Mouse (Mus musculus): ENCODE data around the gene Arfgef2. TPM values are rescaled to one million over a fixed set of nuclear protein-coding genes. Genes with fewer than 3 reads are reported as not detected.
"Not testable (repeated sequence)": the region's sequence is repeated elsewhere in the genome, so short reads cannot be mapped to it uniquely, and the experiment has no call there.

The Arfgef2 gene
- polyA plus RNA-seq, 1 experiment from 2014 or later, result 4.4 TPM

DNA sequence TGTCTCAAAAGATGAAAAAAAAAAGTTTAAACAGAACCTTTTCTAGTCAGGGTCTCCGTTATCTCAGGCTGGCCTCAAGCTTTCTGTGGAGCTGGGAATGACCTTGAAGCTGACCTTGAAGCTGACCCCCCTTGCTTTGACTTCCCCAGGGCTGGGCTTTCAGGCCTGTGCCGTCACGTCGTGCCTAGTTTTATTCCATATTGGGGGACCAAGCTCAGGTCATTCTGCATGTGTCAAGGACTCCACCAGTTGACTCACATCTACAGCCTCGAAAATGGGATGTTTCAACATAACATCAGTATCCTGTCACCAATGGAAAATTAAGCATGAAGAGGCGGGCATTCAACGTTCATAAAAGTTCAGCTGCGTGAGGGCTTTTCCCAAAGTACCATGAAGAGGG lies 25.4 kb upstream of the Arfgef2 start:
- 74% methylated on average over 8 of the region's 8 CpGs for WGBS
- H3K27ac ChIP-seq (ENCODE audit: low read depth, low read length), result no peak overlapping the region; the same call in 1 of the 2 replicates

DNA sequence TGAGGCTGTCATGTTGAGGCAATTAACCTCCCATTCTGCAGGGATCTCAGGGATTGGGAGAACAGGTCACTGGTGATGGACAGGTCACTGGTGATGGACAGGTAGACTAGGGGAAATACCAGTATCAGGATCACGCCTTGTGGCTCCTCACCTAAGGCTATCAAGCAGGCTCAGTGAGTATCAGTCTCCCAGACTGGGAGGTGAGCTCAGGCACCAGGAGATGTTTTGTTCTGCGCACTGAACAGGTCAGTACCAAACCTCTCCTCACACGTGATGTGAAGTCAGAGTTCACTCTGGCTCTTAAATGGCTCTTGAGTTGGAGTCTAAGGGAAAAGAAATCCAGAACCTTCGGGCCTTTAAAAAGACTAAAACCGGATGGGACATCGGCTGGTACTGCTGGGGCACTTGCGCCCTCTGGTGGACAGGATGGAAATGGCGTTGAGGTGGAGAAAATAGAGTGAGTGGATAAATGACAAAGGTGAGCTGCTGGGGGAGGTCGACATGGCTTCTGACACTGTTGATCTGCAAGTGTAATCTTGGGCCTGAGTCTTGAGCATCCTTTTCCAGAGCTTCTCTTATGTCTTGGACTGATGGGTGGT lies 24.3 kb upstream of the Arfgef2 start:
- Histone ChIP-seq H3K9ac (ENCODE audit: low read length) (no peak overlapping the region), H3K27me3 (ENCODE audit: control insufficient read depth, insufficient read depth, low read length) (no peaks in the 10 kb centered on the region; the same call in 1 of the 2 replicates), H3K36me3 (ENCODE audit: control insufficient read depth, insufficient read depth, low read length) (no peaks in the 10 kb centered on the region), H3K27ac (ENCODE audit: low read depth, low read length) (no peak overlapping the region), H3K9me3 (ENCODE audit: control insufficient read depth, low read length) (no peaks in the 10 kb centered on the region), H3K4me3 (ENCODE audit: low read depth, low read length) (no peak overlapping the region), H3K4me1 (ENCODE audit: control insufficient read depth, insufficient read depth, low read length) (peaks cover 7% of the 10 kb centered on the region; the same call in 1 of the 2 replicates), H3K4me2 (no peak overlapping the region)
- peak; percentile 98 for DNase-seq (ENCODE audit: low spot score, missing footprints)
- 17% methylated on average over 9 of the region's 9 CpGs for WGBS
- peak; percentile 54; the same call in 1 of the 2 replicates for ATAC-seq (ENCODE audit: low FRiP score)

More for the DNA sequence above, 25.4 kb upstream of the Arfgef2 start:
- no peaks in the 10 kb centered on the region for H3K9me3 ChIP-seq (ENCODE audit: control insufficient read depth, low read length)
- no peak for ATAC-seq (ENCODE audit: low FRiP score)
- no peak for DNase-seq (ENCODE audit: low spot score, missing footprints)
- 0 out of 2 replicates have a peak, but pooled peaks cover 3% of the 10 kb centered on the region for H3K4me1 ChIP-seq (ENCODE audit: control insufficient read depth, insufficient read depth, low read length)
- no peak overlapping the region for H3K4me2 ChIP-seq
- H3K27me3 ChIP-seq (ENCODE audit: control insufficient read depth, insufficient read depth, low read length), result no peaks in the 10 kb centered on the region
- H3K9ac ChIP-seq (ENCODE audit: low read length), result no peak overlapping the region; the same call in 1 of the 2 replicates
- H3K4me3 ChIP-seq (ENCODE audit: low read depth, low read length), result no peak overlapping the region
- no peaks in the 10 kb centered on the region for H3K36me3 ChIP-seq (ENCODE audit: control insufficient read depth, insufficient read depth, low read length)

DNA sequence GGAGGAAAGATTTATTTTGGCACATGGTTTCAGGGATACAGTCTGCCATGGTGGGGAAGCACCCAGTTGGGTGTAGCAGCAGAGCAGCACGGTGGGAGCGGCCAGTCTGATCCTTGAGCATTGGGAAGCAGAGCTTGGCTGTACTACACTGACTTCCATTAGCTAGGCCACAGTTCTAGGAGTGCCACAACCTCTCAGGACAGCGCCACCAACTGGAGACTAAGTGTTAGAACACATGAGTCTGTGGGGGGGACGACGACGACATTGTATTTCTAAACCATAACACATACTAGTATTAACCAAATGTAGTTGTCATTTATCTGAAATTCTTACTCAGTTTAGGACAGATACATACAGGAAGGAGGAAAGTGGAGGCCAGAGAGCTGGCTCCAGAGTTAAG lies 21.0 kb upstream of the Arfgef2 start:
- H3K4me1 ChIP-seq (ENCODE audit: control insufficient read depth, insufficient read depth, low read length), result peaks cover 11% of the 10 kb centered on the region; the same call in 1 of the 2 replicates
- DNase-seq (ENCODE audit: low spot score, missing footprints), result no peak
- 79% methylated on average over 6 of the region's 6 CpGs for WGBS
- no peak overlapping the region for H3K27ac ChIP-seq (ENCODE audit: low read depth, low read length)
- no peaks in the 10 kb centered on the region for H3K9me3 ChIP-seq (ENCODE audit: control insufficient read depth, low read length)
- no peak overlapping the region for H3K4me3 ChIP-seq (ENCODE audit: low read depth, low read length)
- no peak overlapping the region for H3K4me2 ChIP-seq
- ATAC-seq (ENCODE audit: low FRiP score), result no peak
- H3K27me3 ChIP-seq (ENCODE audit: control insufficient read depth, insufficient read depth, low read length), result no peaks in the 10 kb centered on the region; the same call in 1 of the 2 replicates
- no peak overlapping the region for H3K9ac ChIP-seq (ENCODE audit: low read length)
- no peaks in the 10 kb centered on the region for H3K36me3 ChIP-seq (ENCODE audit: control insufficient read depth, insufficient read depth, low read length)

DNA sequence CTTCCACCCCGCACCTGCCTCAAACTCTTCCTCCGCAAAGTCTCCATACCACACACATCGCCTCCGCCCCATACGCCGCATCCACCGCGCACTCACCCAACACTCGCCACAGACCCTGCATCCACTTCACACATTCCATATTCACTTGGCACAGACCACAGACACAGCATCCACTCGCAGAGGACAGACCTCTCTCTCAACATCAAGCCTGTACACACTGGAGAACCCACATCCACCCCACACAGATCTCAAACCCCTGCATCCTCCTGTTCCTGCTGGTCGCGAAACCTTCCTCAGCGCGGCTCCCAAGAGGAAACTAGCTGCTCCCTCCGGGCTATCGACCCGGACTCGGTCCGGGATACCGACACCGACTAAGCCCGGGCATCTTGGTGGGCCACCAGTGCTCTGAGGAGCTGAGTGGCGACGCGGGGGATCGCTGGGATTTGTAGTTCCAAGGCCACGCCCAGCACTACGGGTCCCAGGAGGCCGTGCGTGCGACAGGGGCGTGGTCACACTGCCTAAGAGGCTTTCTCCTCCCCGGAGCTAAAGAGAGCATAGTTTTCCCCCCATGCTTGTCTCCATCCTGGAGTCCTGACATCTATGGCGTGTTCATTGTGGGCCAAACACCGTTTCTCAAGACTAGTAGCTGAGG lies 18.9 kb upstream of the Arfgef2 start:
- H3K36me3 ChIP-seq (ENCODE audit: control insufficient read depth, insufficient read depth, low read length), result no peaks in the 10 kb centered on the region
- H3K4me1 ChIP-seq (ENCODE audit: control insufficient read depth, insufficient read depth, low read length), result peaks cover 8% of the 10 kb centered on the region; the same call in 1 of the 2 replicates
- peak; percentile 97 for ATAC-seq (ENCODE audit: low FRiP score)
- no peaks in the 10 kb centered on the region; the same call in 1 of the 2 replicates for H3K27me3 ChIP-seq (ENCODE audit: control insufficient read depth, insufficient read depth, low read length)
- under 1% methylated on average over 35 of the region's 35 CpGs for WGBS
- peak overlapping the region; percentile 73 for H3K9ac ChIP-seq (ENCODE audit: low read length)
- peak overlapping the region; percentile 87 for H3K4me2 ChIP-seq
- H3K27ac ChIP-seq (ENCODE audit: low read depth, low read length), result no peak overlapping the region
- DNase-seq (ENCODE audit: low spot score, missing footprints), result peak; percentile 99
- no peaks in the 10 kb centered on the region for H3K9me3 ChIP-seq (ENCODE audit: control insufficient read depth, low read length)
- peak overlapping the region; percentile 57 for H3K4me3 ChIP-seq (ENCODE audit: low read depth, low read length)

DNA sequence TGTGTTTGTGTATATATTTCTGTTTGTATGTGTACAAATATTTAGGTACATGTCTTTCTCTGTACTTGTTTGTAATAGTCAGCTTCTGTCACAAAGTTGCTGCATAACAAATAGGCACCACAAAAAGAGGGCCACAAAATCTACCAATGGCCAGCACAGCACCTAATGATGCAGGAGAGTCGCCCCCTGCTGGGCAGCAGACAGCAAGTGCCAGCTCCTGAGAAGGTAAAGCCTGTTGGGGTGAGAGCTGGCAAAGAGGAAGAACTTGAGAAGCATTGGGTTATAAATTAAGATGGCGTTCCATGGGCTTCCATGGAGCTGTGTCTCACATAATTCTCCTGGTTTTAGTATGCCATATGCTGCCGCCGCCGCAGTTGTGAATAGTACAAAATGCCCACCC lies 13.7 kb upstream of the Arfgef2 start:
- Histone ChIP-seq H3K27me3 (ENCODE audit: control insufficient read depth, insufficient read depth, low read length) (no peaks in the 10 kb centered on the region), H3K4me1 (ENCODE audit: control insufficient read depth, insufficient read depth, low read length) (peaks cover 24% of the 10 kb centered on the region), H3K9ac (ENCODE audit: low read length) (no peak overlapping the region), H3K4me3 (ENCODE audit: low read depth, low read length) (no peak overlapping the region), H3K27ac (ENCODE audit: low read depth, low read length) (peak overlapping the region; percentile 72; the same call in 1 of the 2 replicates), H3K4me2 (no peak overlapping the region), H3K36me3 (ENCODE audit: control insufficient read depth, insufficient read depth, low read length) (no peaks in the 10 kb centered on the region; the same call in 1 of the 2 replicates), H3K9me3 (ENCODE audit: control insufficient read depth, low read length) (no peaks in the 10 kb centered on the region)
- WGBS, result 80% methylated on average over 5 of the region's 5 CpGs
- DNase-seq (ENCODE audit: low spot score, missing footprints) (peak; percentile 81), ATAC-seq (ENCODE audit: low FRiP score) (no peak)

DNA sequence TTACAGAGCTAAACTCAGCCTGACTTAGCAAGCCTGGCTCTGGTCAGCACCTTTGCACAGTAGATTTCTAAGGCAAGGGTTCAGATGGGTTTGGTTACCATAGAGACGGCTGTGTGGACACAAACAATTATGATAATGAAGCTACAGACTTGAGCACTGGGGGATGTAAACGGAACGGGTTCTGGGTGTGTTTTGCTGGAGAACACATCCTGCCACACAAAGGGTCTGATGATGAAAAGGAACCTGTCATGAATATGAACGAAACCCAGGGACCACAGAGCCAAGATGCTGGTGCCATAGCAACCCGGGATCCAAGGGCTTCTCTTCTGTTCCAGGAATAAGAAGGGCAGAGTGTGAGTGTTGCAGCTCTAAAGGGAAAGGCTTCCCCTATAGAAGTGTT lies 13.0 kb upstream of the Arfgef2 start, which contains the start of gene Trp53rkb:
Trp53rkb (plus strand) TSS at position 177 of the 400 bp plus-strand sequence.
- Histone ChIP-seq H3K4me1 (ENCODE audit: control insufficient read depth, insufficient read depth, low read length) (peaks cover 21% of the 10 kb centered on the region), H3K4me2 (peak within 1 kb of the TSS; percentile 56), H3K9ac (ENCODE audit: low read length) (peak within 1 kb of the TSS; percentile 86), H3K27ac (ENCODE audit: low read depth, low read length) (peak within 1 kb of the TSS; percentile 72), H3K27me3 (ENCODE audit: control insufficient read depth, insufficient read depth, low read length) (no peaks in the 10 kb centered on the region), H3K4me3 (ENCODE audit: low read depth, low read length) (peak within 1 kb of the TSS; percentile 78), H3K9me3 (ENCODE audit: control insufficient read depth, low read length) (no peaks in the 10 kb centered on the region), H3K36me3 (ENCODE audit: control insufficient read depth, insufficient read depth, low read length) (peaks cover 3% of the 10 kb centered on the region)
- ATAC-seq (ENCODE audit: low FRiP score) (peak; percentile 81), DNase-seq (ENCODE audit: low spot score, missing footprints) (peak; percentile 92)
- 33% methylated on average over 5 of the region's 5 CpGs for WGBS

DNA sequence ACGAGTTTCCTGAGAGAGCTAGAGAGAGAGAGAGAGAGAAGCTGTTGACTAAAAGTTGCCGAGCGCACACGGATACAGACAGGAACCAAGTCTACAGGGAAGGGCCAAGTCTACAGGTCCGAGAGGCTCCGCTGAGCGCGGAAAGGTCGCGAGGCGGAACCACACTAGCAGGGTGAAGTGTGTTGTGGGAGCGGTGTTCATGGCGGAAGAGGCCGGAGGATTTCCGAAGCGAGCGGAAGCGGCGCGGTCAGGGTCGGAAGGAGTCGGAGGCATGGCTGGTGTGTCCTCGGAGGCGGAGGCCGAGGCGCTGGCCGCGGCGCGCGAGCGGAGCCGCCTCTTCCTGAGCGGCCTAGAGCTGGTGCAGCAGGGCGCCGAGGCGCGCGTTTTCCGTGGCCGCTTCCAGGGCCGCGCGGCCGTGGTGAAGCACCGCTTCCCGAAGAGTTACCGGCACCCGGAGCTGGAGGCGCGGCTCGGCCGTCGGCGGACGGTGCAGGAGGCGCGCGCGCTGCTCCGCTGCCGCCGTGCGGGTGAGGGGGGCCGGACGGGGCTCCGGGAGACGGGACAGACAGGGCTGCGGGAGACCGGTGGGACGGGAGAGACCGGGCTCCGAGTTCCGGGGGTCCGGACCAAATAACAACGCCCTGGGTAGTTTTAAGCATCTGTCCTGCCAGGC lies 11.7 kb upstream of the Arfgef2 start:
- peak overlapping the region; percentile 86 for H3K9ac ChIP-seq (ENCODE audit: low read length)
- ATAC-seq (ENCODE audit: low FRiP score) (peak; percentile 72), DNase-seq (ENCODE audit: low spot score, missing footprints) (peak; percentile 97)
- H3K4me2 ChIP-seq, result peak overlapping the region; percentile 56
- H3K4me1 ChIP-seq (ENCODE audit: control insufficient read depth, insufficient read depth, low read length), result peaks cover 21% of the 10 kb centered on the region
- peak overlapping the region; percentile 72; the same call in 1 of the 2 replicates for H3K27ac ChIP-seq (ENCODE audit: low read depth, low read length)
- H3K36me3 ChIP-seq (ENCODE audit: control insufficient read depth, insufficient read depth, low read length), result peaks cover 10% of the 10 kb centered on the region
- H3K9me3 ChIP-seq (ENCODE audit: control insufficient read depth, low read length); H3K27me3 ChIP-seq (ENCODE audit: control insufficient read depth, insufficient read depth, low read length): not testable (repeated sequence)
- H3K4me3 ChIP-seq (ENCODE audit: low read depth, low read length), result peak overlapping the region; percentile 78
- WGBS, result under 1% methylated on average over 76 of the region's 76 CpGs

DNA sequence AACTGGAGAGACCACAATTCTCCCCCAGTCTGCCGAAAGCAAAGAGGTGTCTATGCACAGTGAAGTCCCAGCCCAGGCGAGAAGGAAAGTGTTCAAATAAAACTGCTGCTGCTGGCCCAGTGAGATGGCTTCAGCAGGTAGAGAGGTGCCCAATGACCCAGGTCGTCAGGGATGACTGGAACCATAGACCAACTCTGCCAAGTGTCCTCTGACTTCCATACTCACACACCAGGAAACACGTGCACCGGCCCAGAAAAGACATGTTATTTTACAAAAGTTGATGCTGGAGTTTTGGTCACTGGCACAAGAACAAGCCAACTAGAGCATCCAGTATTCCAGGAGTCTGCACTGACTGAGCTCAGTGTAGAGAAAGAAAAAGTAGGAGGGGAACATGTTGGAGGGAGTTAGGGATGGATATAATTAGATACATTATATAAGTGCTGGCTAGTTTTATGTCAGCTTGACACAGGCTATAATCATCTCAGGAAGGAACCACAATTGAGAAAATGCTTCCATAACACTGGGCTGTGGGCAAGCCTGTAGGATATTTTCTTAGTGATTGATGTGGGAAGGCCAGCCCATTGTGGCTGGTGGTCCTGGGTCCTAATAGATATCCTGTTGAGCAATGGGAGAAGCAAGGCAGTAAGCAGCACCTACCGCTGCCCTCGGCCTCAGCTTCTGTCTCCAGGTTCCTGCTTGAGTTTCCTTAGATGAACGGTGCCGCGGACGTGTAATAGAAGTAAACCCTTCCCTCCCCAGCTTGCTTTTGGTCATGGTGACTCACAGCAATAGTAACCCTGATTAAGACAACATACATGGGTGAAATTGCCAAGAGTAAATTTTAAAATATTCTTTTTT lies 5.5 kb upstream of the Arfgef2 start:
- H3K4me1 ChIP-seq (ENCODE audit: control insufficient read depth, insufficient read depth, low read length), result no peaks in the 10 kb centered on the region
- DNase-seq (ENCODE audit: low spot score, missing footprints) (no peak), ATAC-seq (ENCODE audit: low FRiP score) (no peak)
- no peaks in the 10 kb centered on the region; the same call in 1 of the 2 replicates for H3K27me3 ChIP-seq (ENCODE audit: control insufficient read depth, insufficient read depth, low read length)
- peaks cover 10% of the 10 kb centered on the region for H3K36me3 ChIP-seq (ENCODE audit: control insufficient read depth, insufficient read depth, low read length)
- no peak overlapping the region for H3K4me3 ChIP-seq (ENCODE audit: low read depth, low read length)
- 82% methylated on average over 11 of the region's 11 CpGs for WGBS
- no peak overlapping the region for H3K27ac ChIP-seq (ENCODE audit: low read depth, low read length)
- H3K9me3 ChIP-seq (ENCODE audit: control insufficient read depth, low read length), result no peaks in the 10 kb centered on the region
- H3K4me2 ChIP-seq, result no peak overlapping the region
- H3K9ac ChIP-seq (ENCODE audit: low read length), result no peak overlapping the region

Measured in midbrain, embryonic 11.5 days (tissue).